Comparison of ENCODE assay signal across 8 mouse cellular contexts in the genomic region with DNA sequence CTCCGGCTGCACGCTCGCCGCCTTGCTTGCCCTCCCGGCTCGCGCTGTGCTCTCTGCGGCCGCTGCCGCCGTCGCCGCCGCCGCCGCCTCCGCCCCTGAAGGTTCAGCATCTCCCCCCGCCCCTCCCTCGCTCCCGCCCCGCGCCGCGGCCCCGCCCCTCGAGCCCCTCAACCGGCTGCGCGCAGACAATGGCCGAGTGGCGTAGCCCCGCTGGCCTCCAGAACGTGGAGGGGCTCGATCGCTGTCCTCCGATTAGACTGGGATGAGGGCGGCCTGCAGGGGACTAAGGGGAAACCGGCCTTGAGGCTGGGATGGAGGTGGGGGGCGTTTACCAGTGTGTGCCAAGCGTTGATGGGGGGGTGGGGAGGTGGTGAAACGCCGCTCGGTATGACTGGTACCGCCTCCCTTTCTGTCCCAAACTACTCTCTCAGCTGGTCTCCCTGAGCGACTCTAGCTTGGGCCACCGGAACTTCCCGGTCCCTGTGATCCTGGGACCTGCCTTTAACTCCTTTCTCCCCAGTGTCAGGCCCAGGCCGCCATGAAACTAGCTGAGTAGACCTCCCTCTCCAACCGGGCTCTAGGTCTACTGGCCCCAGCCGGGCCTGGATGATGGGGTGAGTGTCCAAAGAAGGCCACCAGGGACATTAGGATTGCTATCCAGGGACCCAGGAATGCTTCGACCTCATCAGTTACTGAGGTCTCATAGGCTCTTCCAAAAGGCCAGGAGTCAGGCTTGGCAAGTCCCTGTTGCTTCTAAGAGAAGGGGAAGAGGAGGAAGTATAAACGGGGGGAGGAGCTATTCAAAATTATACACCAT. TPM values are rescaled to one million over a fixed set of nuclear protein-coding genes. Genes with fewer than 3 reads are reported as not detected.
A peak's percentile ranks its signal among the peaks of the same experiment; 100 is the strongest.
DNase-seq lines count a peak whose midpoint lies in the region; ATAC-seq and TF ChIP-seq lines count a peak whose summit lies in the region.

TSS of gene Cacnb1 (minus strand) at position 480 of the 817 bp plus-strand sequence.

- under 1% methylated on average over 52 of the region's 52 CpGs for WGBS in embryonic facial prominence, embryonic 10.5 days
- 2% methylated on average over 37 of the region's 52 CpGs for WGBS in heart, embryonic 12.5 days
- under 1% methylated on average over 50 of the region's 52 CpGs for WGBS in lung, embryonic 15.5 days

- H3K27me3 ChIP-seq in C2C12 (ENCODE audit: control insufficient read depth, insufficient read depth, insufficient read length) = no peaks in the 10 kb centered on the region
- H3K27me3 ChIP-seq in embryonic facial prominence, embryonic 10.5 days (replicated peaks; ENCODE audit: low read depth, poor library complexity, severe bottlenecking) = peaks cover 26% of the 10 kb centered on the region
- peaks cover 16% of the 10 kb centered on the region for H3K27me3 ChIP-seq in heart, embryonic 12.5 days (replicated peaks)
- no peaks in the 10 kb centered on the region for H3K27me3 ChIP-seq in lung, embryonic 15.5 days

- peak within 1 kb of the TSS; percentile 97 for H3K4me2 ChIP-seq in heart, embryonic 12.5 days
- H3K4me2 ChIP-seq in lung, embryonic 15.5 days = peak within 1 kb of the TSS; percentile 94

- peaks cover 66% of the 10 kb centered on the region for H3K4me1 ChIP-seq in embryonic facial prominence, embryonic 10.5 days
- peaks cover 42% of the 10 kb centered on the region for H3K4me1 ChIP-seq in heart, embryonic 12.5 days (replicated peaks)
- H3K4me1 ChIP-seq in lung, embryonic 15.5 days = peaks cover 41% of the 10 kb centered on the region

- peaks cover 5% of the 10 kb centered on the region for H3K36me3 ChIP-seq in C2C12 (ENCODE audit: control insufficient read depth, insufficient read depth)
- peaks cover 5% of the 10 kb centered on the region; the same call in 1 of the 2 replicates for H3K36me3 ChIP-seq in embryonic facial prominence, embryonic 10.5 days (replicated peaks)
- no peaks in the 10 kb centered on the region for H3K36me3 ChIP-seq in heart, embryonic 12.5 days
- no peaks in the 10 kb centered on the region for H3K36me3 ChIP-seq in lung, embryonic 15.5 days

- no peak for TF ChIP-seq CTCF in C2C12 (IDR thresholded peaks at IDR 0.05; ENCODE audit: control insufficient read depth, insufficient read depth, insufficient read length)

- peak; percentile 43 for ATAC-seq in heart, embryonic 12.5 days (ENCODE audit: insufficient number of reproducible peaks, low FRiP score)
- ATAC-seq in lung, embryonic 15.5 days (ENCODE audit: borderline replicate concordance, extremely low read depth, low FRiP score, low TSS enrichment) = peak; percentile 66; the same call in 1 of the 2 replicates

- H3K9ac ChIP-seq in heart, embryonic 12.5 days = peak within 1 kb of the TSS; percentile 77
- peak within 1 kb of the TSS; percentile 73 for H3K9ac ChIP-seq in lung, embryonic 15.5 days

- H3K79me2 ChIP-seq in C2C12 (ENCODE audit: control insufficient read depth, insufficient read depth) = peaks cover 21% of the 10 kb centered on the region

- H3ac ChIP-seq in C2C12 (ENCODE audit: control insufficient read depth, insufficient read length, low read depth) = peak within 1 kb of the TSS; percentile 76

- H3K27ac ChIP-seq in embryonic facial prominence, embryonic 10.5 days (replicated peaks) = peak within 1 kb of the TSS; percentile 94
- H3K27ac ChIP-seq in heart, embryonic 12.5 days (ENCODE audit: poor library complexity, severe bottlenecking) = peak within 1 kb of the TSS; percentile 67
- peak within 1 kb of the TSS; percentile 93 for H3K27ac ChIP-seq in lung, embryonic 15.5 days

- H3K79me3 ChIP-seq in C2C12 (ENCODE audit: low read depth) = peaks cover 10% of the 10 kb centered on the region

- H3K4me3 ChIP-seq in C2C12 (ENCODE audit: insufficient read depth, poor library complexity, severe bottlenecking) = peak within 1 kb of the TSS; percentile 51
- peak within 1 kb of the TSS; percentile 87 for H3K4me3 ChIP-seq in embryonic facial prominence, embryonic 10.5 days
- peak within 1 kb of the TSS; percentile 79 for H3K4me3 ChIP-seq in heart, embryonic 12.5 days
- H3K4me3 ChIP-seq in lung, embryonic 15.5 days = peak within 1 kb of the TSS; percentile 70

- H3K9me3 ChIP-seq in embryonic facial prominence, embryonic 10.5 days = no peaks in the 10 kb centered on the region
- H3K9me3 ChIP-seq in heart, embryonic 12.5 days (replicated peaks) = no peaks in the 10 kb centered on the region
- H3K9me3 ChIP-seq in lung, embryonic 15.5 days = no peaks in the 10 kb centered on the region

- peak; percentile 62 for DNase-seq in adipocyte (ENCODE audit: low spot score)
- DNase-seq in embryonic facial prominence, embryonic 10.5 days (ENCODE audit: low spot score) = peak; percentile 91
- DNase-seq in kidney, postnatal 10 days = peak; percentile 87
- peak; percentile 64 for DNase-seq in ovary, postnatal 14 days (ENCODE audit: low spot score)
- peak; percentile 79 for DNase-seq in yolk sac, embryonic 10.5 days (ENCODE audit: low spot score)

TF ChIP-seq in C2C12, 6 proteins besides CTCF, POLR2A, EP300 and RAD21:
- TF ChIP-seq MYOD1 (IDR thresholded peaks at IDR 0.05; ENCODE audit: control insufficient read depth, insufficient read length, low read depth) (no peak), CEBPB (IDR thresholded peaks at IDR 0.05; ENCODE audit: low read depth) (no peak), USF1 (IDR thresholded peaks at IDR 0.05; ENCODE audit: low read depth) (no peak), MAX (IDR thresholded peaks at IDR 0.05) (no peak), FOSL1 (IDR thresholded peaks at IDR 0.05; ENCODE audit: insufficient read depth, low read length, poor library complexity, severe bottlenecking) (no peak), MYOG (IDR thresholded peaks at IDR 0.05; ENCODE audit: control insufficient read depth, extremely low read depth, insufficient read length) (no peak)
TF ChIP-seq in C2C12: peak in this region for 0.

RNA-seq across cellular contexts. Expression of gene Cacnb1, which starts in this region (rescaled TPM):
- 6.1 TPM for polyA plus RNA-seq in C2C12 (2012; fragmentation: generic; extraction: Trizol)
- 5.3 and 5.7 TPM in 2 replicates for polyA plus RNA-seq in embryonic facial prominence, embryonic 10.5 days (2016; fragmentation: Nextera tagmentation; extraction: Ambion mirVana)
- polyA plus RNA-seq in heart, embryonic 12.5 days (2016; fragmentation: Nextera tagmentation; extraction: Ambion mirVana) = 6.1 and 8.5 TPM in 2 replicates
- 4.9 and 5.2 TPM in 2 replicates for polyA plus RNA-seq in lung, embryonic 15.5 days (2015; fragmentation: Nextera tagmentation; extraction: Ambion mirVana)

Comparison
In these comparisons a context has a peak if more than half of its experiments do, and no peak if none do; other contexts are left out.
1. Peak in every context shown above with its lines: DNase-seq, ATAC-seq, H3K4me3 ChIP-seq and H3K27ac ChIP-seq.